ENCODE assay signal across 24 mouse cellular contexts in genomic region chr10:99713129-99713528, GRCm38 (mm10). TPM values are rescaled to one million over a fixed set of nuclear protein-coding genes. Genes with fewer than 3 reads are reported as not detected.
DNase-seq lines count a peak whose midpoint lies in the region; ATAC-seq and TF ChIP-seq lines count a peak whose summit lies in the region.
"Had no signal": no experiment of that assay in that cellular context is flagged by ENCODE, and none has a peak within 500 bp of the region (broad histone marks: within the 10 kb centered on the region; RNA-seq: fewer than 3 reads in every experiment).

No protein-coding gene starts in this region.

- H3K4me3 ChIP-seq in forebrain, embryonic 14.5 days (ENCODE audit: low read depth, low read length), result no peak overlapping the region
- H3K4me3 ChIP-seq in forebrain, embryonic 16.5 days (replicated peaks; ENCODE audit: low read length), result no peak overlapping the region
- H3K4me3 ChIP-seq in lung, embryonic 14.5 days (ENCODE audit: low read depth, low read length), result no peak overlapping the region
- no peak overlapping the region for H3K4me3 ChIP-seq in lung, adult 2 months (replicated peaks; ENCODE audit: extremely low read depth, low read depth, low read length)
- H3K4me3 ChIP-seq: embryonic facial prominence, embryonic 13.5 days; heart, embryonic 13.5 days; hindbrain, embryonic 13.5 days had no signal

- H3K27ac ChIP-seq in forebrain, embryonic 14.5 days (ENCODE audit: low read depth, low read length), result no peak overlapping the region
- no peak overlapping the region for H3K27ac ChIP-seq in forebrain, embryonic 16.5 days (ENCODE audit: low read length)
- no peak overlapping the region for H3K27ac ChIP-seq in lung, embryonic 14.5 days (ENCODE audit: low read depth)
- H3K27ac ChIP-seq: embryonic facial prominence, embryonic 13.5 days; heart, embryonic 13.5 days; hindbrain, embryonic 13.5 days; hindbrain, postnatal 0 days had no signal

- H3K9ac ChIP-seq in forebrain, embryonic 14.5 days (ENCODE audit: low read length), result no peak overlapping the region
- H3K9ac ChIP-seq in forebrain, embryonic 16.5 days (replicated peaks; ENCODE audit: low read depth, low read length), result no peak overlapping the region
- H3K9ac ChIP-seq in lung, embryonic 14.5 days, result no peak overlapping the region
- H3K9ac ChIP-seq: embryonic facial prominence, embryonic 13.5 days; heart, embryonic 13.5 days; hindbrain, embryonic 13.5 days had no signal

- no peak for TF ChIP-seq CTCF in lung, embryonic 14.5 days (IDR thresholded peaks at IDR 0.05; ENCODE audit: low read depth)
- no peak for TF ChIP-seq CTCF in lung, adult 2 months (IDR thresholded peaks at IDR 0.05; ENCODE audit: insufficient read depth, low read length)
- TF ChIP-seq CTCF in brain, embryonic 14.5 days (IDR thresholded peaks at IDR 0.05; ENCODE audit: borderline replicate concordance, extremely low read depth, insufficient read depth, insufficient read length), result no peak

- no peak for TF ChIP-seq POLR2A in lung, adult 2 months (IDR thresholded peaks at IDR 0.05; ENCODE audit: borderline replicate concordance, extremely low read depth, low read depth, low read length)
- TF ChIP-seq POLR2A in brain, embryonic 14.5 days (IDR thresholded peaks at IDR 0.05; ENCODE audit: borderline replicate concordance, extremely low read depth, insufficient read depth, insufficient read length, poor library complexity, severe bottlenecking), result no peak

- H3K27me3 ChIP-seq in forebrain, embryonic 14.5 days (replicated peaks; ENCODE audit: control insufficient read depth, insufficient read depth, low read length), result no peaks in the 10 kb centered on the region
- no peaks in the 10 kb centered on the region for H3K27me3 ChIP-seq in forebrain, embryonic 16.5 days (replicated peaks; ENCODE audit: control insufficient read depth, insufficient read depth, low read length)
- H3K27me3 ChIP-seq in lung, embryonic 14.5 days (ENCODE audit: insufficient read depth, low read length), result no peaks in the 10 kb centered on the region
- H3K27me3 ChIP-seq: CH12.LX; embryonic facial prominence, embryonic 13.5 days; heart, embryonic 13.5 days; hindbrain, embryonic 13.5 days had no signal

- H3K36me3 ChIP-seq in forebrain, embryonic 14.5 days (ENCODE audit: control insufficient read depth, insufficient read depth, low read length), result no peaks in the 10 kb centered on the region
- H3K36me3 ChIP-seq in forebrain, embryonic 16.5 days (ENCODE audit: control insufficient read depth, insufficient read depth), result no peaks in the 10 kb centered on the region
- H3K36me3 ChIP-seq in lung, embryonic 14.5 days (ENCODE audit: insufficient read depth), result no peaks in the 10 kb centered on the region
- H3K36me3 ChIP-seq: embryonic facial prominence, embryonic 13.5 days; heart, embryonic 13.5 days; hindbrain, embryonic 13.5 days had no signal

- H3K9me3 ChIP-seq in forebrain, embryonic 14.5 days (replicated peaks; ENCODE audit: control insufficient read depth, low read length), result no peaks in the 10 kb centered on the region
- no peaks in the 10 kb centered on the region for H3K9me3 ChIP-seq in forebrain, embryonic 16.5 days (ENCODE audit: control insufficient read depth, low read length)
- no peaks in the 10 kb centered on the region for H3K9me3 ChIP-seq in lung, embryonic 14.5 days (ENCODE audit: low read depth, low read length)
- H3K9me3 ChIP-seq: embryonic facial prominence, embryonic 13.5 days; heart, embryonic 13.5 days; hindbrain, embryonic 13.5 days had no signal

- H3K4me2 ChIP-seq in forebrain, embryonic 14.5 days (ENCODE audit: low read length), result no peak overlapping the region
- H3K4me2 ChIP-seq in forebrain, embryonic 16.5 days (ENCODE audit: low read length), result no peak overlapping the region
- no peak overlapping the region for H3K4me2 ChIP-seq in lung, embryonic 14.5 days
- H3K4me2 ChIP-seq: embryonic facial prominence, embryonic 13.5 days; heart, embryonic 13.5 days; hindbrain, embryonic 13.5 days had no signal

- no peak for ATAC-seq in forebrain, embryonic 14.5 days
- ATAC-seq in forebrain, embryonic 16.5 days, result no peak
- ATAC-seq in lung, embryonic 14.5 days (ENCODE audit: insufficient read depth), result no peak
- peak; percentile 44; the same call in 1 of the 2 replicates for ATAC-seq in megakaryocyte, adult 5-6 weeks (ENCODE audit: poor library complexity, severe bottlenecking)
- ATAC-seq: activated CD4-positive, CD25-positive, alpha-beta regulatory T cell, adult 4 months; hindbrain, postnatal 0 days; Patski had no signal

- 36% methylated on average over 2 of the region's 2 CpGs for WGBS in forebrain, embryonic 14.5 days
- 38% methylated on average over 2 of the region's 2 CpGs for WGBS in forebrain, embryonic 16.5 days
- WGBS in lung, embryonic 14.5 days, result 55% methylated on average over 2 of the region's 2 CpGs
- 55% methylated on average over 2 of the region's 2 CpGs for WGBS in lung, adult 2 months

- no peaks in the 10 kb centered on the region for H3K4me1 ChIP-seq in forebrain, embryonic 14.5 days (ENCODE audit: control insufficient read depth, insufficient read depth, low read length)
- H3K4me1 ChIP-seq in forebrain, embryonic 16.5 days (replicated peaks; ENCODE audit: control insufficient read depth, insufficient read depth, low read length), result no peaks in the 10 kb centered on the region
- no peaks in the 10 kb centered on the region for H3K4me1 ChIP-seq in lung, embryonic 14.5 days (ENCODE audit: insufficient read depth)
- H3K4me1 ChIP-seq in lung, adult 2 months (ENCODE audit: control insufficient read depth, insufficient read depth, low read length), result no peaks in the 10 kb centered on the region
- H3K4me1 ChIP-seq: embryonic facial prominence, embryonic 13.5 days; heart, embryonic 13.5 days; hindbrain, embryonic 13.5 days had no signal

- peak; percentile 29 for DNase-seq in forebrain, embryonic 14.5 days (ENCODE audit: low spot score)
- DNase-seq in lung, embryonic 14.5 days, result peak; percentile 19
- no peak for DNase-seq in lung, adult 2 months
- peak; percentile 44 for DNase-seq in brain, embryonic 14.5 days (ENCODE audit: low read depth)
- no peak for DNase-seq in gastrocnemius, postnatal 4 days (ENCODE audit: low spot score in 2 of 2)
- no peak for DNase-seq in thymus, adult 18-20 months
- DNase-seq: adrenal gland, adult 2 months; adrenal gland, postnatal 25 days; cerebellum, adult 11-12 months; cerebellum, adult 9-10 months; cerebellum, postnatal 25 days; gastrocnemius, postnatal 10 days; heart, postnatal 36 days; kidney, adult 18-20 months had no signal

RNA-seq across cellular contexts. Expression of gene Csl, which starts 46.3 kb away (rescaled TPM):
- 0.09 TPM in 1 of 2 replicates, not detected in the other for polyA plus RNA-seq in forebrain, embryonic 14.5 days (2014; fragmentation: Nextera tagmentation; extraction: Ambion mirVana)
- polyA plus RNA-seq in forebrain, embryonic 16.5 days (2015; fragmentation: Nextera tagmentation; extraction: Ambion mirVana), result not detected in 2 replicates
- polyA plus RNA-seq in lung, embryonic 14.5 days (2014; fragmentation: Nextera tagmentation; extraction: Ambion mirVana), result not detected in 2 replicates
- not detected in 2 replicates for polyA plus RNA-seq in lung, adult 2 months (2012; rRNA removed)
- 0.05 TPM in 1 of 2 replicates, not detected in the other for polyA plus RNA-seq in brain, embryonic 14.5 days (2012; rRNA removed)
- total RNA-seq in megakaryocyte, adult 5-6 weeks (2015), result not detected in 2 replicates
- 0.33 and 0.77 TPM in 2 replicates for total RNA-seq in megakaryocyte, adult 5-6 weeks (2017)
- total RNA-seq in gastrocnemius, postnatal 4 days (2021), result 1 to 10 TPM; 1.5 to 1.6 TPM
- total RNA-seq: hindbrain, postnatal 0 days had no signal
- polyA plus RNA-seq: adrenal gland, adult 2 months; embryonic facial prominence, embryonic 13.5 days; frontal cortex, adult 2 months had no signal

Comparison
In these comparisons a context has a peak if more than half of its experiments do, and no peak if none do; other contexts are left out.
1. DNase-seq: peak in forebrain, embryonic 14.5 days (single experiment), lung, embryonic 14.5 days (single experiment) and brain, embryonic 14.5 days (single experiment); none in lung, adult 2 months (single experiment), gastrocnemius, postnatal 4 days (0 of 2) and thymus, adult 18-20 months (0 of 2).